Comparison of ENCODE assay signal across 27 mouse cellular contexts in genomic region chr15:36903922-36904321, GRCm38 (mm10).
DNase-seq lines count a peak whose midpoint lies in the region; ATAC-seq and TF ChIP-seq lines count a peak whose summit lies in the region.
"Had no signal": no experiment of that assay in that cellular context is flagged by ENCODE, and none has a peak within 500 bp of the region (broad histone marks: within the 10 kb centered on the region; RNA-seq: fewer than 3 reads in every experiment).

No protein-coding gene starts in this region.

- no peaks in the 10 kb centered on the region for H3K27me3 ChIP-seq in intestine, embryonic 14.5 days (replicated peaks; ENCODE audit: control insufficient read depth, insufficient read depth, low read length)
- no peaks in the 10 kb centered on the region for H3K27me3 ChIP-seq in intestine, embryonic 16.5 days (replicated peaks; ENCODE audit: control insufficient read depth, insufficient read depth, low read length)
- no peaks in the 10 kb centered on the region for H3K27me3 ChIP-seq in liver, adult 2 months (ENCODE audit: control insufficient read depth, insufficient read depth, low read length)
- 0 out of 2 replicates have a peak, but pooled peaks cover 4% of the 10 kb centered on the region for H3K27me3 ChIP-seq in liver, embryonic 12.5 days (replicated peaks)
- no peaks in the 10 kb centered on the region for H3K27me3 ChIP-seq in ES-Bruce4 (ENCODE audit: control insufficient read depth, insufficient read depth, low read length, poor library complexity, severe bottlenecking)
- H3K27me3 ChIP-seq in small intestine, adult 2 months (ENCODE audit: control insufficient read depth, insufficient read depth, low read length): no peaks in the 10 kb centered on the region
- H3K27me3 ChIP-seq: embryonic facial prominence, embryonic 12.5 days; forebrain, embryonic 15.5 days; hindbrain, embryonic 15.5 days; Patski; stomach, embryonic 15.5 days had no signal

- TF ChIP-seq CTCF in liver, adult 2 months (IDR thresholded peaks at IDR 0.05; ENCODE audit: low read depth, low read length): no peak
- TF ChIP-seq CTCF in ES-Bruce4 (IDR thresholded peaks at IDR 0.05; ENCODE audit: low read depth, low read length): no peak
- no peak for TF ChIP-seq CTCF in small intestine, adult 2 months (IDR thresholded peaks at IDR 0.05; ENCODE audit: extremely low read depth, insufficient read length, insufficient replicate concordance, low read depth, low read length)

- TF ChIP-seq POLR2A in liver, adult 2 months (IDR thresholded peaks at IDR 0.05; ENCODE audit: extremely low read depth, insufficient read depth, low read length): no peak
- TF ChIP-seq POLR2A in ES-Bruce4 (IDR thresholded peaks at IDR 0.05; ENCODE audit: insufficient read depth, low read length): no peak
- TF ChIP-seq POLR2A in small intestine, adult 2 months (IDR thresholded peaks at IDR 0.05; ENCODE audit: low read depth, low read length): no peak

- H3K9me3 ChIP-seq in intestine, embryonic 14.5 days (ENCODE audit: control insufficient read depth, low read length): no peaks in the 10 kb centered on the region
- H3K9me3 ChIP-seq in intestine, embryonic 16.5 days (ENCODE audit: control insufficient read depth, low read length): no peaks in the 10 kb centered on the region
- H3K9me3 ChIP-seq in liver, embryonic 12.5 days (replicated peaks): no peaks in the 10 kb centered on the region
- H3K9me3 ChIP-seq in ES-Bruce4 (replicated peaks; ENCODE audit: control insufficient read depth, insufficient read depth, low read length, poor library complexity, severe bottlenecking): no peaks in the 10 kb centered on the region
- H3K9me3 ChIP-seq: embryonic facial prominence, embryonic 12.5 days; forebrain, embryonic 10.5 days; forebrain, embryonic 15.5 days; hindbrain, embryonic 10.5 days; hindbrain, embryonic 15.5 days; stomach, embryonic 15.5 days had no signal

- H3K36me3 ChIP-seq in intestine, embryonic 14.5 days (ENCODE audit: control insufficient read depth, insufficient read depth, low read length): no peaks in the 10 kb centered on the region
- no peaks in the 10 kb centered on the region for H3K36me3 ChIP-seq in intestine, embryonic 16.5 days (ENCODE audit: control insufficient read depth, insufficient read depth, low read length)
- no peaks in the 10 kb centered on the region for H3K36me3 ChIP-seq in liver, adult 2 months (ENCODE audit: control insufficient read depth, insufficient read depth, low read length)
- no peaks in the 10 kb centered on the region for H3K36me3 ChIP-seq in liver, embryonic 12.5 days
- no peaks in the 10 kb centered on the region for H3K36me3 ChIP-seq in ES-Bruce4 (ENCODE audit: control insufficient read depth, insufficient read depth, low read length, poor library complexity, severe bottlenecking)
- H3K36me3 ChIP-seq in small intestine, adult 2 months (ENCODE audit: control insufficient read depth, insufficient read depth, low read length): no peaks in the 10 kb centered on the region
- H3K36me3 ChIP-seq: embryonic facial prominence, embryonic 12.5 days; forebrain, embryonic 10.5 days; forebrain, embryonic 15.5 days; hindbrain, embryonic 10.5 days; hindbrain, embryonic 15.5 days; stomach, embryonic 15.5 days had no signal

- no peak overlapping the region for H3K4me2 ChIP-seq in intestine, embryonic 14.5 days (ENCODE audit: low read length)
- no peak overlapping the region for H3K4me2 ChIP-seq in intestine, embryonic 16.5 days (ENCODE audit: low read depth, low read length)
- no peak overlapping the region for H3K4me2 ChIP-seq in liver, embryonic 12.5 days
- H3K4me2 ChIP-seq: embryonic facial prominence, embryonic 12.5 days; forebrain, embryonic 15.5 days; hindbrain, embryonic 15.5 days; stomach, embryonic 15.5 days had no signal

- peak overlapping the region; percentile 54; the same call in 1 of the 2 replicates for H3K27ac ChIP-seq in intestine, embryonic 14.5 days (ENCODE audit: low read depth)
- no peak overlapping the region for H3K27ac ChIP-seq in intestine, embryonic 16.5 days (ENCODE audit: low read length)
- no peak overlapping the region for H3K27ac ChIP-seq in liver, adult 2 months (replicated peaks; ENCODE audit: insufficient read depth, low read depth, low read length)
- H3K27ac ChIP-seq in liver, embryonic 12.5 days: no peak overlapping the region
- H3K27ac ChIP-seq in ES-Bruce4 (ENCODE audit: insufficient read depth, low read length): peak overlapping the region; percentile 25; the same call in 1 of the 2 replicates
- H3K27ac ChIP-seq in small intestine, adult 2 months (ENCODE audit: insufficient read depth, low read depth, low read length): peak overlapping the region; percentile 75
- H3K27ac ChIP-seq: embryonic facial prominence, embryonic 12.5 days; forebrain, embryonic 10.5 days; forebrain, embryonic 15.5 days; gastrocnemius, adult 2 months; hindbrain, embryonic 10.5 days; hindbrain, embryonic 15.5 days had no signal

- no peak for ATAC-seq in intestine, embryonic 14.5 days (replicated peaks; ENCODE audit: low FRiP score, low TSS enrichment, low read depth)
- no peak for ATAC-seq in intestine, embryonic 16.5 days
- ATAC-seq in liver, embryonic 12.5 days: no peak
- ATAC-seq: forebrain, embryonic 15.5 days; inflammation-experienced regulatory T-cells, adult 6 months; Patski had no signal

- no peak for DNase-seq in intestine, embryonic 14.5 days (ENCODE audit: low spot score)
- peak; percentile 45 for DNase-seq in liver, adult 2 months (ENCODE audit: extremely low read depth, low read depth, low spot score)
- no peak for DNase-seq in cerebellum, adult 11-12 months
- DNase-seq: adrenal gland, postnatal 10 days; B cell, adult 2 months; cerebellum, adult 9-10 months; gastrocnemius, adult 2 months; gastrocnemius, postnatal 36 days; heart, adult 18-20 months; heart, postnatal 14 days; liver; lung, postnatal 14 days; midbrain, embryonic 14.5 days; retina, postnatal 1 day; right cerebral cortex, postnatal 14 days had no signal

- no peaks in the 10 kb centered on the region for H3K79me2 ChIP-seq in liver, adult 2 months (ENCODE audit: control insufficient read depth, insufficient read depth, low read length)

- 72% methylated on average over 5 of the region's 5 CpGs for WGBS in intestine, embryonic 14.5 days
- whole genome bisulfite sequencing in intestine, embryonic 16.5 days: 76% methylated on average over 5 of the region's 5 CpGs
- 80% methylated on average over 5 of the region's 5 CpGs for whole genome bisulfite sequencing in liver, adult 2 months
- WGBS in liver, embryonic 12.5 days (ENCODE audit: insufficient replicate concordance): 60% methylated on average over 5 of the region's 5 CpGs
- WGBS in small intestine, adult 2 months: 79% methylated on average over 5 of the region's 5 CpGs

- TF ChIP-seq EP300 in ES-Bruce4 (IDR thresholded peaks at IDR 0.05; ENCODE audit: insufficient read depth, low read depth, low read length): no peak

- H3K4me3 ChIP-seq in intestine, embryonic 14.5 days (ENCODE audit: low read depth, low read length): no peak overlapping the region
- H3K4me3 ChIP-seq in intestine, embryonic 16.5 days (ENCODE audit: low read length): no peak overlapping the region
- no peak overlapping the region for H3K4me3 ChIP-seq in liver, adult 2 months (ENCODE audit: insufficient read depth, low read depth, low read length)
- H3K4me3 ChIP-seq in liver, embryonic 12.5 days: no peak overlapping the region
- H3K4me3 ChIP-seq in ES-Bruce4 (ENCODE audit: low read depth, low read length): no peak overlapping the region
- no peak overlapping the region for H3K4me3 ChIP-seq in small intestine, adult 2 months (ENCODE audit: low read depth, low read length)
- H3K4me3 ChIP-seq: embryonic facial prominence, embryonic 12.5 days; forebrain, embryonic 10.5 days; forebrain, embryonic 15.5 days; gastrocnemius, adult 2 months; hindbrain, embryonic 10.5 days; hindbrain, embryonic 15.5 days; stomach, embryonic 15.5 days had no signal

- H3K4me1 ChIP-seq in intestine, embryonic 14.5 days (replicated peaks; ENCODE audit: control insufficient read depth, insufficient read depth, low read length): peaks cover 29% of the 10 kb centered on the region
- peaks cover 38% of the 10 kb centered on the region for H3K4me1 ChIP-seq in intestine, embryonic 16.5 days (ENCODE audit: control insufficient read depth, insufficient read depth, low read length)
- peaks cover 33% of the 10 kb centered on the region for H3K4me1 ChIP-seq in liver, adult 2 months (ENCODE audit: control insufficient read depth, insufficient read depth, low read length)
- H3K4me1 ChIP-seq in liver, embryonic 12.5 days: peaks cover 56% of the 10 kb centered on the region
- peaks cover 9% of the 10 kb centered on the region for H3K4me1 ChIP-seq in ES-Bruce4 (ENCODE audit: control insufficient read depth, insufficient read depth, low read length)
- H3K4me1 ChIP-seq in small intestine, adult 2 months (ENCODE audit: control insufficient read depth, insufficient read depth, insufficient read length, low read length): peaks cover 36% of the 10 kb centered on the region

- H3K9ac ChIP-seq in intestine, embryonic 14.5 days (ENCODE audit: low read length): no peak overlapping the region
- H3K9ac ChIP-seq in intestine, embryonic 16.5 days (ENCODE audit: low read depth, low read length): no peak overlapping the region
- H3K9ac ChIP-seq in liver, adult 2 months (ENCODE audit: low read depth, low read length): no peak overlapping the region
- H3K9ac ChIP-seq in liver, embryonic 12.5 days: no peak overlapping the region
- no peak overlapping the region for H3K9ac ChIP-seq in ES-Bruce4 (ENCODE audit: low read depth, poor library complexity, severe bottlenecking)
- H3K9ac ChIP-seq: embryonic facial prominence, embryonic 12.5 days; forebrain, embryonic 15.5 days; hindbrain, embryonic 15.5 days; stomach, embryonic 15.5 days had no signal

Comparison
In these comparisons a context has a peak if more than half of its experiments do, and no peak if none do; other contexts are left out.
1. H3K27ac ChIP-seq: peak in intestine, embryonic 14.5 days (single experiment), ES-Bruce4 (single experiment) and small intestine, adult 2 months (single experiment); none in intestine, embryonic 16.5 days (single experiment), liver, adult 2 months (single experiment) and liver, embryonic 12.5 days (single experiment).